Mouse (Mus musculus) heart, adult 2 months (tissue): ENCODE measurements around the gene Moap1.

ENCODE experiments used
- CTCF ChIP-seq: fragments of 200-600 bp; IDR thresholded peaks from 2 replicates; pipeline ENCODE4 v1.8.1; 2022; ENCODE audit warnings: antibody characterized with exemption, mild to moderate bottlenecking, moderate library complexity
- EP300 ChIP-seq: fragments of 200-500 bp; IDR thresholded peaks from 2 replicates; pipeline ENCODE4 v1.6.1; 2011; ENCODE audit warnings: low read depth, low read length, control low read depth; ENCODE audit not compliant: insufficient read depth
- POLR2A ChIP-seq: fragments of 200-500 bp; IDR thresholded peaks from 2 replicates; pipeline ENCODE4 v1.6.1; 2011; ENCODE audit warnings: mild to moderate bottlenecking, low read depth, low read length, control low read depth; ENCODE audit not compliant: insufficient read depth

DNA sequence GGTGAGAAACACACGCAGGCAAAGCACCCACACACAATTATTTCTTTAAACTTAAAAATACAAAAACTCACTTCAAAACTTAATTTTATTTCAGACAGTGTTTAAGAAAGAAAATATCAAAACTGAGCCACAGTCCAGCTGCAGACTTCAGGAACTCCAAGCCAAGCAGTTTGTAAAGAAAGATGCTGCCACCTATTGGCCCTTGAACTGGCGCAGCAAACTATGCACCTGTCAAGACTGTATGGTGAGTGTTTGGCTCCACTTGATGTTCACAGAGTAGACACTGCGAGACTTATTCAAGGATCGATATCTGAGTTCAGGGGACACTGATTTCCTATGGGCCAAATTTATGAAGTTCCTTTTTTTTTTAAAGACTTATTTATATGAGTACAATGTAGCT, 25.5 kb upstream of the Moap1 start:
- TF ChIP-seq CTCF (peak; percentile 53), POLR2A (no peak), EP300 (no peak)
